Mouse (Mus musculus): ENCODE measurements around the gene Pomt2. TPM values are rescaled to one million over a fixed set of nuclear protein-coding genes. Genes with fewer than 3 reads are reported as not detected.

Gene Pomt2
- polyA plus RNA-seq, 2 experiments: 2.6 to 3.9 TPM

DNA sequence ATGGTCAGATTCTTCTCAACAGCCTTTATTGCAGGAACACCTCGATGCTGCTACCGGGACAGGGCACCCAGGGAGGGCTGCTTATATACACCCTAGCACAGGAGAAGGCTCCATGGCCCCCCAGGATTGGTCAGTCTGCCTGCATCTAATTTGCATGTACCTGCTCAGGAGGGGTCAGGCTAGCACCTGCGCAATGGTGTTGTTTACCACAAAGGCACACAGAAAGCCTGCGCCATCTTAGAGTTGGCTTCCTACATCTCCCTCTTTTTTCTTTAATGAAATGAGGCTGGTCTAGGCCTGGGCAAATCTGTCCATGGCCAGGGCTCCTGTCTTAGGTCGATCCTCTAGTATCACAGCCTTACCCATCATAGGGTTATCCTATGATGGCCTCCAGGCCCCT lies 1.7 kb upstream of the Pomt2 start:
- no peaks in the 10 kb centered on the region for H3K36me3 ChIP-seq (replicated peaks; ENCODE audit: control insufficient read depth, insufficient read depth, low read depth)
- DNase-seq (ENCODE audit: low read depth in 3 of 3, low spot score in 3 of 3): no peak
- TF ChIP-seq CTCF (IDR thresholded peaks at IDR 0.05; ENCODE audit: low read depth) (no peak), EP300 (IDR thresholded peaks at IDR 0.05; ENCODE audit: low read depth) (no peak)
- 90% methylated on average over 5 of the region's 5 CpGs for WGBS (ENCODE audit: insufficient replicate concordance)
- H3K9ac ChIP-seq (replicated peaks): no peak overlapping the region
- no peak overlapping the region for H3K4me3 ChIP-seq (ENCODE audit: insufficient read depth in 1 of 2, low read depth in 2 of 2, low read length in 2 of 2)
- peaks cover 4% of the 10 kb centered on the region for H3K9me3 ChIP-seq (ENCODE audit: control insufficient read depth, low read length)
- H3K27ac ChIP-seq: no peak overlapping the region
- H3K4me2 ChIP-seq (ENCODE audit: low read depth): no peak overlapping the region
- no peak for ATAC-seq (ENCODE audit: insufficient read depth)
- peaks cover 11 to 14% of the 10 kb centered on the region in 2 experiments for H3K4me1 ChIP-seq (replicated peaks; ENCODE audit: control insufficient read depth in 2 of 2, insufficient read depth in 2 of 2, low read length in 1 of 2)
- no peaks in the 10 kb centered on the region for H3K27me3 ChIP-seq (ENCODE audit: control insufficient read depth, insufficient read depth, low read length)

DNA sequence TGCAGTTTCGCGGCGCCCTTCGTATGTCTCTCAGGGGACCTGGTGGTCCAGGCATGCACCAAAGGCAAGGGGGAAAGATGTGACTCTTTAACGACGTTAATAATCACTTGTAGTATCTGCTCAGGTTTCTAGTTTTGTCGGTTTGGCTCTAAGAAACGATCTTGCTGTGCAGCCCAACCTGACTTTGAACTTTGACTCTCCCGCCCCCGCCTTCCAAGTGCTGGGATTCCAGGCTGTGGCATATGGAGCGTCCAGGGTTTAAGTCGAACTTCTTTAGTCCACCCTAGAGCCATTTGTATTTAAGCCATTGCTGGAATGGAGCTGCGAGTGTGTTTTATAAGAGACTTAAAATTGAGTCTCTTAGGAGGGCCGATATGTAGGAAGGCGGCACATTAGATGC lies 368 bp upstream of the Pomt2 start:
- H3K9me3 ChIP-seq (ENCODE audit: control insufficient read depth, low read length): peaks cover 4% of the 10 kb centered on the region
- no peaks in the 10 kb centered on the region for H3K27me3 ChIP-seq (ENCODE audit: control insufficient read depth, insufficient read depth, low read length)
- DNase-seq (ENCODE audit: low read depth in 3 of 3, low spot score in 3 of 3) (no peak), ATAC-seq (ENCODE audit: insufficient read depth) (no peak)
- no peaks in the 10 kb centered on the region for H3K36me3 ChIP-seq (replicated peaks; ENCODE audit: control insufficient read depth, insufficient read depth, low read depth)
- H3K4me3 ChIP-seq (ENCODE audit: insufficient read depth in 1 of 2, low read depth in 2 of 2, low read length in 2 of 2): peak overlapping the region; percentile 67 to 73
- H3K4me1 ChIP-seq (replicated peaks; ENCODE audit: control insufficient read depth in 2 of 2, insufficient read depth in 2 of 2, low read length in 1 of 2): peaks cover 11 to 14% of the 10 kb centered on the region in 2 experiments
- peak overlapping the region; percentile 61 for H3K4me2 ChIP-seq (ENCODE audit: low read depth)
- TF ChIP-seq EP300 (IDR thresholded peaks at IDR 0.05; ENCODE audit: low read depth) (no peak), CTCF (IDR thresholded peaks at IDR 0.05; ENCODE audit: low read depth) (no peak)
- peak overlapping the region; percentile 53 for H3K9ac ChIP-seq (replicated peaks)
- peak overlapping the region; percentile 62 for H3K27ac ChIP-seq
- WGBS (ENCODE audit: insufficient replicate concordance): 23% methylated on average over 15 of the region's 15 CpGs

- TF ChIP-seq CTCF (IDR thresholded peaks at IDR 0.05; ENCODE audit: low read depth) (0 out of 2 replicates have a peak, but pooled peaks have one; percentile 18), EP300 (IDR thresholded peaks at IDR 0.05; ENCODE audit: low read depth) (no peak)
- no peaks in the 10 kb centered on the region for H3K36me3 ChIP-seq (replicated peaks; ENCODE audit: control insufficient read depth, insufficient read depth, low read depth)
- ATAC-seq (ENCODE audit: insufficient read depth): peak; percentile 82
- under 1% methylated on average over 27 of the region's 27 CpGs for WGBS (ENCODE audit: insufficient replicate concordance)
- peaks cover 4% of the 10 kb centered on the region for H3K9me3 ChIP-seq (ENCODE audit: control insufficient read depth, low read length)
- peak; percentile 79 to 83 (median 81) for DNase-seq (ENCODE audit: low read depth in 3 of 3, low spot score in 3 of 3)
- peak within 1 kb of the TSS; percentile 67 to 73 for H3K4me3 ChIP-seq (ENCODE audit: insufficient read depth in 1 of 2, low read depth in 2 of 2, low read length in 2 of 2)
- H3K4me2 ChIP-seq (ENCODE audit: low read depth): peak within 1 kb of the TSS; percentile 61
- no peaks in the 10 kb centered on the region for H3K27me3 ChIP-seq (ENCODE audit: control insufficient read depth, insufficient read depth, low read length)
- H3K4me1 ChIP-seq (replicated peaks; ENCODE audit: control insufficient read depth in 2 of 2, insufficient read depth in 2 of 2, low read length in 1 of 2): peaks cover 11 to 14% of the 10 kb centered on the region in 2 experiments
- H3K27ac ChIP-seq: peak within 1 kb of the TSS; percentile 62
- peak within 1 kb of the TSS; percentile 53 for H3K9ac ChIP-seq (replicated peaks)
Observed at GRCm38 (mm10) chr12:87146966-87147365, 802 bp downstream of the Pomt2 start, which contains the start of gene Gstz1. TSS of gene Gstz1 (plus strand) at chr12:87147165.

DNA sequence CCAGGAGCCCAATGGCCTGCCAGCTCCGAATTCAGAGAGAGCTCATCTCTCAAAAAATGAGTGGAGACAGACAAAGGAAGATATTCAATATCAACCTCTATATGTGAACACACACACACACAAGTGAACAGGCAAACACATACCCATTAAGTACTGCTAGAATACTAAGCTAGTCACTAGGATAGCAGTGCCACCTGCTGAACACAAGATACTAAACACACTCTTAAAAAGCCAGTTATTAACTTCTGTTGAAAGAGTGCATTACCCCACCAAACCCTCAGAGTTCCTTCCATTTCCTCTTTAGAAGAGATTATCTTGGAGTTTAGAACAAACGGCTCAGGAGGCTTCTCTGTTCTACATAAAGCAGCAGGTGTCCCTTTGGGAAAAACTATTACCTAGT lies 5.6 kb downstream of the Pomt2 start:
- no peak for TF ChIP-seq EP300 (IDR thresholded peaks at IDR 0.05; ENCODE audit: low read depth)
- TF ChIP-seq CTCF (IDR thresholded peaks at IDR 0.05; ENCODE audit: low read depth): no peak
- H3K4me1 ChIP-seq (replicated peaks; ENCODE audit: control insufficient read depth in 2 of 2, insufficient read depth in 2 of 2, low read length in 1 of 2): peaks cover 4 to 8% of the 10 kb centered on the region in 2 experiments
- no peak overlapping the region for H3K4me3 ChIP-seq (ENCODE audit: insufficient read depth in 1 of 2, low read depth in 2 of 2, low read length in 2 of 2)
- no peak overlapping the region for H3K4me2 ChIP-seq (ENCODE audit: low read depth)
- H3K9me3 ChIP-seq (ENCODE audit: control insufficient read depth, low read length): no peaks in the 10 kb centered on the region
- H3K9ac ChIP-seq (replicated peaks): no peak overlapping the region
- 50% methylated on average over 2 of the region's 2 CpGs for WGBS (ENCODE audit: insufficient replicate concordance)
- H3K36me3 ChIP-seq (replicated peaks; ENCODE audit: control insufficient read depth, insufficient read depth, low read depth): no peaks in the 10 kb centered on the region
- no peaks in the 10 kb centered on the region for H3K27me3 ChIP-seq (ENCODE audit: control insufficient read depth, insufficient read depth, low read length)
- DNase-seq (ENCODE audit: low read depth in 3 of 3, low spot score in 3 of 3): no peak
- ATAC-seq (ENCODE audit: insufficient read depth): no peak
- H3K27ac ChIP-seq: no peak overlapping the region

DNA sequence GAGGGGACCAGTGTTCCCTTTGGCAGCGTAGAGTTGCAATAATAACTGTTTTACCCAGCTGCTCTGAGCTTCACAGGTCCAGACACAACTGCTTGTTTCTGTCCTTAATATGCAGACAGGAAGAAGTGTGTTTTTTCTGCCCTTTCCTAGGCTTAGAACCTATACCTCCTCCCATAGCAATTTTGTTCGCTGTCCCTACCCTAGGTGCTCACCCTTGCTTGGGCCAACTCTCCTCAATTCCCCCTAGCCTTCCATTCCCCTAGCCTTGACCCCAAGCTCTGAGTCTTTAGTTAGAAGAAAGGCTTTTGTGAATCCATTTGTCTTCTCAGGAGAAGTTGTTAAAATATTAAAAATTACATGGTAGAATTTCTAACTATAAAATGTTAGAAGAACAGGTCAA lies 9.0 kb downstream of the Pomt2 start:
- WGBS (ENCODE audit: insufficient replicate concordance): 73% methylated on average over 1 of the region's 2 CpGs
- no peaks in the 10 kb centered on the region for H3K27me3 ChIP-seq (ENCODE audit: control insufficient read depth, insufficient read depth, low read length)

More for the DNA sequence above, 9.0 kb downstream of the Pomt2 start:
- Histone ChIP-seq H3K27ac (no peak overlapping the region), H3K9me3 (ENCODE audit: control insufficient read depth, low read length) (no peaks in the 10 kb centered on the region), H3K9ac (replicated peaks) (no peak overlapping the region), H3K36me3 (replicated peaks; ENCODE audit: control insufficient read depth, insufficient read depth, low read depth) (no peaks in the 10 kb centered on the region), H3K4me1 (replicated peaks; ENCODE audit: control insufficient read depth in 2 of 2, insufficient read depth in 2 of 2, low read length in 1 of 2) (0 out of 4 replicates have a peak, but pooled peaks cover 0 to 1% of the 10 kb centered on the region in 2 experiments), H3K4me3 (ENCODE audit: insufficient read depth in 1 of 2, low read depth in 2 of 2, low read length in 2 of 2) (no peak overlapping the region), H3K4me2 (ENCODE audit: low read depth) (no peak overlapping the region)
- ATAC-seq (ENCODE audit: insufficient read depth) (no peak), DNase-seq (ENCODE audit: low read depth in 3 of 3, low spot score in 3 of 3) (no peak)
- no peak for TF ChIP-seq EP300 (IDR thresholded peaks at IDR 0.05; ENCODE audit: low read depth)
- TF ChIP-seq CTCF (IDR thresholded peaks at IDR 0.05; ENCODE audit: low read depth): no peak

All from liver, embryonic 14.5 days (tissue).